Mouse (Mus musculus) T-cell, adult 66 days (primary cell): ENCODE measurements around the gene Rit1. TPM values are rescaled to one million over a fixed set of nuclear protein-coding genes. Genes with fewer than 3 reads are reported as not detected.

Experiments used
- total RNA-seq, 2 experiments: library from RNA; stranded (reverse); gene quantifications; 3 replicates in 1 of 2; 4 replicates in 1 of 2; pipeline ENCODE4 v1.2.4; 2023

Gene Rit1
- total RNA-seq, result 10 to 100 TPM; 29.5 to 30.1 TPM

GRCm38 (mm10) chr3:88716399-88717197, at the start of gene Rit1:
Rit1 (plus strand) TSS chr3:88716838.

GRCm38 (mm10) chr3:88684980-88685941, 31.4 kb upstream of the Rit1 start, which contains the start of gene Khdc4:
Khdc4 (plus strand) TSS chr3:88685803.

DNA sequence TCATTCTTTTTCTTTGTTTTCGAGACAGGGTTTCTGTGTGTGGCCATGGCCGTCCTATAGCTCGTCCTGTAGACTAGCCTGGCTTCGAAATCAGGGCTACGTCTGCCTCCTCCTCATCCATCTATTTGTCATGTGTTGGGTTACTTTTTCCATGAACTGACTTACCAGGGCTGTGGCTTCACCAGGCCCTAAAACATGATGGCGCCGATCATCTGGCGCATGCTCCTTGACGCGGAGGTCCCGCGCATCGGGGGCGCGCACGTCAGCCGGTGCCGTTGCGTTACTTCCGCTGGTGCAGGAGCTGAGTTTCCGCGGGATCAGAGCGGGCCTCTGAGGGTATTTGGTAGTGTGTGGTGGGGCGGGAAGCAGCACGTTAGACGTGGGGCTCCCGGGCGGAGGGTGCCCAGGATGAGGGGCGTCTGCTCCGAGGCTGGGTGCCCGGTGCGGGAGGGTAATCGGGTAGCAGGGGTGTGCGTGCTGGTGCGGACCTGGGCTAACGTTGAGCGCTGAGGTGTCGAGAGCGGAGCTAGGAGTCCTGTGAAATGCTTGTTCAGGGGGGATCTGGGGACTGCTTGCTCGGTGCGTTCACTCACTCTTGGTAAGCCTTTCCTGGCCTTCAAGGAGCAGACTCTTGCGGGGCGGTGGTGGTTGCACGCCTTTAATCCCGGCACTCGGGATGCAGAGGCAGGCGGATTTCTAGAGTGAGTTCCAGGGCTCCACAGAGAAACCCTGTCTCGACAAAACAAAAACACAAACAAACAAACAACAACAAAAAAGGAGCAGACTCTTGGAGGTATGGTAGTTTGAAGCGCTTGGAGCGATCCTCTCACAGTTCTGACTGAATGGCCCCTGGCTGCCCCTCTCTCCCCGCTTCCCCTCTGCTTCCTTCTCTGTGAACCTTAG, 58.6 kb downstream of the Rit1 start, which contains the start of gene Syt11:
Syt11 (minus strand) TSS at position 226 of the 903 bp plus-strand sequence.

Other genes starting within 250 kb of the Rit1 start
- 1 to 10 TPM; 3.8 to 6.3 TPM for gene Lmna, start 206.9 kb upstream of the Rit1 start, total RNA-seq
- gene Mex3a, start 184.4 kb upstream of the Rit1 start, total RNA-seq, result 1 to 10 TPM; 3.1 to 3.2 TPM
- 1 to 10 TPM in 1 of 2 experiments, not detected in 1; 1.3 TPM for gene Rab25, start 168.5 kb upstream of the Rit1 start, total RNA-seq
- gene Lamtor2, start 163.8 kb upstream of the Rit1 start, total RNA-seq, result 10 to 100 TPM; 86.4 to 87.7 TPM
- 10 to 100 TPM; 54.5 to 55.8 TPM for gene Ubqln4, start 163.1 kb upstream of the Rit1 start, total RNA-seq
- gene Ssr2, start 141.0 kb upstream of the Rit1 start, total RNA-seq, result 10 to 100 TPM; 68.8 to 75.7 TPM
- gene Arhgef2, start 110.9 kb upstream of the Rit1 start, total RNA-seq, result 100 to 1,000 TPM; 181 to 203 TPM
- gene Rxfp4, start 63.7 kb upstream of the Rit1 start, total RNA-seq, result not detected
- 100 to 1,000 TPM; 125 to 126 TPM for gene Khdc4, start 31.0 kb upstream of the Rit1 start, total RNA-seq
- gene Syt11, start 58.3 kb downstream of the Rit1 start, total RNA-seq, result 10 to 100 TPM; 13.1 to 16.9 TPM
- 10 to 100 TPM; 76.4 to 82.9 TPM for gene Gon4l, start 118.4 kb downstream of the Rit1 start, total RNA-seq
- 10 to 100 TPM; 17.6 to 18.2 TPM for gene Msto1, start 197.2 kb downstream of the Rit1 start, total RNA-seq
- 10 to 100 TPM; 82.1 to 86.5 TPM for gene Ash1l, start 233.8 kb downstream of the Rit1 start, total RNA-seq
- 100 to 1,000 TPM in 1 of 2 experiments, 10 to 100 TPM in 1; 94.8 to 105 TPM for gene Dap3, start 234.3 kb downstream of the Rit1 start, total RNA-seq